ENCODE assay signal across 33 mouse cellular contexts in the genomic region with DNA sequence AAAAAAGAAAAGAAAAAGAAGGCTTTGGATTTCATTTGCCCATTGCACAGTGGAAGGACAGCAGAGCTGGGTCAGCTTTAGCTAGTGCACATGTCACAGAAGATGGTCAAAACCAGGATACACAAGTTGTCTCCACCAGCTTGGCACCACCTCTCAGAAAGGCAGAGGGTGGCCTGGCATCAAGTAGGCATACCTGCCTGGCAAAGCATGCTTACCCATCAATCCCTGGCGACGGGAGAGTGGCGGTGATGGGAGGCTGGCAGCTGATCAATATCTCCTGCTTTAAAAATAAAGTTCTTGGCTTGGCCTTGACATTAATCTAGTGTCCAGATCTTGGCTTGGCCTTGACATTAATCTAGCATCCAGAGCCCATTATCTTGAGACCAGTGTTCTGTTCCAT. TPM values are rescaled to one million over a fixed set of nuclear protein-coding genes. Genes with fewer than 3 reads are reported as not detected.
"Had no signal": no experiment of that assay in that cellular context is flagged by ENCODE, and none has a peak within 500 bp of the region (broad histone marks: within the 10 kb centered on the region; RNA-seq: fewer than 3 reads in every experiment).

No protein-coding gene starts in this region.

- H3K36me3 ChIP-seq: forebrain, embryonic 12.5 days; forebrain, embryonic 15.5 days had no signal

- H3K27me3 ChIP-seq: embryonic facial prominence, embryonic 12.5 days; embryonic facial prominence, embryonic 13.5 days; embryonic facial prominence, embryonic 15.5 days had no signal

- DNase-seq: cerebellum, adult 8-10 months; cerebellum, adult 9-10 months; cerebellum, adult 9-11 months; cerebellum, postnatal 36 days; embryo, embryonic 11 days; forebrain, postnatal 0 days; gastrocnemius, adult 2 months; gastrocnemius, postnatal 10 days; gastrocnemius, postnatal 14 days; gastrocnemius, postnatal 36 days; heart, adult 18-20 months; heart, adult 2 months had no signal

- H3K9ac ChIP-seq: embryonic facial prominence, embryonic 12.5 days; embryonic facial prominence, embryonic 13.5 days; embryonic facial prominence, embryonic 15.5 days; forebrain, embryonic 13.5 days; forebrain, embryonic 15.5 days; forebrain, postnatal 0 days had no signal

- H3K27ac ChIP-seq: embryonic facial prominence, embryonic 12.5 days; embryonic facial prominence, embryonic 13.5 days; embryonic facial prominence, embryonic 15.5 days; forebrain, embryonic 10.5 days; forebrain, embryonic 12.5 days; forebrain, embryonic 13.5 days; forebrain, embryonic 15.5 days; heart, adult 2 months had no signal

- H3K9me3 ChIP-seq: embryonic facial prominence, embryonic 10.5 days; embryonic facial prominence, embryonic 12.5 days; embryonic facial prominence, embryonic 13.5 days; embryonic facial prominence, embryonic 15.5 days; forebrain, embryonic 10.5 days; forebrain, embryonic 12.5 days; forebrain, embryonic 13.5 days; forebrain, embryonic 15.5 days had no signal

- ATAC-seq: forebrain, embryonic 13.5 days; forebrain, embryonic 14.5 days; forebrain, embryonic 15.5 days; forebrain, embryonic 16.5 days; forebrain, postnatal 0 days had no signal

- H3K4me3 ChIP-seq: embryonic facial prominence, embryonic 10.5 days; embryonic facial prominence, embryonic 12.5 days; embryonic facial prominence, embryonic 13.5 days; embryonic facial prominence, embryonic 15.5 days; erythroblast, embryonic 14.5 days; forebrain, embryonic 10.5 days; forebrain, embryonic 12.5 days; forebrain, embryonic 13.5 days; forebrain, embryonic 15.5 days; gastrocnemius, adult 2 months; heart, adult 2 months had no signal

- H3K4me2 ChIP-seq: embryonic facial prominence, embryonic 12.5 days; embryonic facial prominence, embryonic 13.5 days; embryonic facial prominence, embryonic 15.5 days; forebrain, embryonic 12.5 days; forebrain, embryonic 13.5 days; forebrain, embryonic 15.5 days had no signal

RNA-seq across cellular contexts. Expression of a gene that starts 56.1 kb away (rescaled TPM):
- total RNA-seq: common myeloid progenitor, adult 5-6 weeks; forebrain, postnatal 0 days; gastrocnemius, adult 18-20 months; gastrocnemius, adult 2 months; gastrocnemius, adult 8-10 months; gastrocnemius, postnatal 10 days; gastrocnemius, postnatal 14 days; gastrocnemius, postnatal 25 days; gastrocnemius, postnatal 36 days; gastrocnemius, postnatal 4 days; granulocyte monocyte progenitor cell, adult 5-6 weeks; heart, adult 18-20 months; heart, adult 2 months; heart, adult 8-10 months had no signal
- polyA plus RNA-seq: cortical plate, adult 2 months; erythroblast, embryonic 14.5 days; forebrain, embryonic 10.5 days; forebrain, embryonic 11.5 days; forebrain, embryonic 12.5 days; forebrain, embryonic 13.5 days; forebrain, embryonic 14.5 days; forebrain, embryonic 15.5 days; forebrain, embryonic 16.5 days; forebrain, postnatal 0 days; gonadal fat pad, adult 2 months; heart, adult 2 months had no signal
